Mouse (Mus musculus): Measurements from ENCODE around the gene Napa. TPM values are rescaled to one million over a fixed set of nuclear protein-coding genes. Genes with fewer than 3 reads are reported as not detected.

Napa gene
- polyA plus RNA-seq, 1 experiment from 2014 or later = 105 TPM

DNA sequence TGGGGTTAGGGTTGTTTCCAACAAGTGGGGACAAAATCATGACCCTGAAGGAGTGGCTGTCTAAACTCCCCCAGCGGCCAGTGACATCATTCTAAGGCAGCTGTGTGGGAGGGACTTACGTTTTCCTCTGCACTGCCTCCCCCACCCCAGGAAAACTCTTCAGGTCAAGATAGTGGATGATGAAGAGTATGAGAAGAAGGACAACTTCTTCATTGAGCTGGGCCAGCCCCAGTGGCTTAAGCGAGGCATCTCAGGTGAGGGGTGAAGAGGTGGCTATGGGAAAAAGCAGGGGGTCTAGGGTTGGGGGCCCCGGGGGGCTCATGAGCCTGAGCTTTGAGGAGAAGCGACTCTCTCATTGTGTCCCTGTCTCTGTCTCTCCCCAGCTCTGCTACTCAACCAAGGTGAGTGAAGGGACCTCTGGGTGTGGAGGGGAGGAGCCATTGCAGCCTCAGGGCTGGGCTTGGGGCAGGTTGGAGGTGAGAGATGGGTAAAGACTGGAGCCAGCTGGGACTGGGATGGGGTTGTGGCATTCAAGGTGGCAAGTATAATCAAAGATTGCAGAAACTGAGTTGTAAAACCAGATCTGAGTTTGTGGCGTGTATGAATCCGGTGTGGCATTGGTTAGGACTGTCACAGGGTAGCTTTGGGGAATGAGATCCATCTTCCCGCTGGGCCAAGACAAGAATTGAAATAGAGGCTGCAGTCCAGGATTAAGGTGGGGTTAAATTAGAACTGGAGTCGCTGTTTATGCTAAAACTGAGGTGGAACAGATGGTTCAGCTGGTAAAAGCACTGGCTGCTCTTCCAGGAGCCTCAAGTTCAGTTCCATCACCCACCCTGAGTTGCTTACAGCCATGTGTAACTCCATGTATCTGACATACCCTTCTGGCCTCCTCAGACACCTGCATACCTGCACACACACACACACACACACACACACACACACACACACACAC is 52.2 kb downstream of the Napa start:
- H3K4me3 ChIP-seq (ENCODE audit: low read depth, low read length) = no peak overlapping the region
- ATAC-seq = no peak
- WGBS (ENCODE audit: insufficient replicate concordance) = 56% methylated on average over 9 of the region's 9 CpGs
- H3K9ac ChIP-seq (replicated peaks) = no peak overlapping the region
- peaks cover 10% of the 10 kb centered on the region for H3K27me3 ChIP-seq (ENCODE audit: insufficient read depth, low read length)
- no peak overlapping the region for H3K4me2 ChIP-seq (ENCODE audit: low read depth, low read length)
- no peak for DNase-seq
- no peaks in the 10 kb centered on the region for H3K9me3 ChIP-seq (ENCODE audit: low read length)
- TF ChIP-seq CTCF (IDR thresholded peaks at IDR 0.05; ENCODE audit: low read depth) (no peak), EP300 (IDR thresholded peaks at IDR 0.05; ENCODE audit: low read depth) (no peak)
- H3K36me3 ChIP-seq (replicated peaks; ENCODE audit: insufficient read depth, low read length) = no peaks in the 10 kb centered on the region
- H3K4me1 ChIP-seq (ENCODE audit: insufficient read depth) = no peaks in the 10 kb centered on the region
- no peak overlapping the region for H3K27ac ChIP-seq (ENCODE audit: low read depth)

DNA sequence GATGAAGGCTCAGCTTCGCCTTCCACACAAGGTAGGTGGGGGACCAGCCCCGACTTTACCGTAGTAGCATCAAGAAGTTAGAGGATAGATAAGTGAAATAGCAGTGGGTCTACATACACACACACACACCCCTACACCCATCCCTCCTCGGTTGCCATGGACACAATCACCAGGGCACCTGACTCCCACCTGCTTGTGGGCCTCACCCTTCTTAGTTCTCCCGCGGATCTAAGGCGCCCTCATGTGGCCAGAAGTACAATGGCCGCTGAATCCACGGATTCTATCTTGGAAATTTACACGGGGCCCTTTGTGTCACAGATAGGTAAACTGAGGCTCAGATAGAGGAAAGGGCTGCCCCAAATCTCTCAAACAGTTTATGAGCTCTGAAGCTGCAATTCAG is 55.3 kb downstream of the Napa start:
- H3K36me3 ChIP-seq (replicated peaks; ENCODE audit: insufficient read depth, low read length) = no peaks in the 10 kb centered on the region
- DNase-seq = peak; percentile 53
- no peak overlapping the region for H3K27ac ChIP-seq (ENCODE audit: low read depth)
- no peak overlapping the region for H3K9ac ChIP-seq (replicated peaks)
- no peak overlapping the region for H3K4me3 ChIP-seq (ENCODE audit: low read depth, low read length)
- H3K4me1 ChIP-seq (ENCODE audit: insufficient read depth) = no peaks in the 10 kb centered on the region
- TF ChIP-seq CTCF (IDR thresholded peaks at IDR 0.05; ENCODE audit: low read depth) (peak; percentile 81), EP300 (IDR thresholded peaks at IDR 0.05; ENCODE audit: low read depth) (no peak)
- ATAC-seq = peak; percentile 67
- no peaks in the 10 kb centered on the region for H3K9me3 ChIP-seq (ENCODE audit: low read length)
- H3K27me3 ChIP-seq (ENCODE audit: insufficient read depth, low read length) = peaks cover 5% of the 10 kb centered on the region
- 17% methylated on average over 10 of the region's 10 CpGs for WGBS (ENCODE audit: insufficient replicate concordance)
- no peak overlapping the region for H3K4me2 ChIP-seq (ENCODE audit: low read depth, low read length)

DNA sequence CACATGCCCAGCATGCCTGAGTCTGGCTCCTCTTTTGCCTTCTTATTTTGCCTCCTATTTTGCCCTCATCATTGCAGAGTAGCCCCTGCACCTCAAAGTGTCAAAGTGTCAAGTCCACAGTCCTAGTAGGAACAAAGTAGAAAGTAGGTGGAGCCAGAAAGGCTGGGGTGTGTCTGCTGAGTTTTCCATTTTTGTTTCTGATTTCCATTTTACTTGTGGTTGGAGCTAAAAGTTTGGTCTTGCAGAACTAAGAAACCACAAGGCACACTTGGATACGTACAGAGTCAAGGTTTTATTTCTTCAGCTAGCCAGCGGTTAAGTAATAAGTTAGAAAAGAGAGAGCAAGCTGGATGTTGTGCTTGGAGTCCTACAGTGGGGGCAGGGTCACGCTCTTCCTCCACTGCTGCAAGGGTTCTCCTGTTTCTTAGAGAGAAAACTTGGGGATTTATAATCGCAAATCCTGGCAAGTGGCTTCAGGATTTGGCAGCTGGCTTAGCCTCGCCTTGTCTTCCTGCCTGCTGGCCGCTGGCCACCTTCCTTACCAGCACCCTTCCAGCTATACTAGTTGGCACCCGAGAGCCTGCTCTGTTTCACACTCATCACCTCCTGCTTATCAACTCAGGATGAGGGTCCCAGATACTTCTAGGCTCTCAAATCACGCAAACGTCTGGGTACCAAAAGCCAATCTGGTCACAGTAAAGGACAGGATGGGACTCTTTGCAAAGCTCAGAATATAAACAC is 57.0 kb downstream of the Napa start:
- WGBS (ENCODE audit: insufficient replicate concordance) = 54% methylated on average over 9 of the region's 9 CpGs
- Histone ChIP-seq H3K9ac (replicated peaks) (no peak overlapping the region), H3K9me3 (ENCODE audit: low read length) (no peaks in the 10 kb centered on the region), H3K4me2 (ENCODE audit: low read depth, low read length) (no peak overlapping the region), H3K27me3 (ENCODE audit: insufficient read depth, low read length) (peaks cover 19% of the 10 kb centered on the region), H3K36me3 (replicated peaks; ENCODE audit: insufficient read depth, low read length) (no peaks in the 10 kb centered on the region), H3K4me1 (ENCODE audit: insufficient read depth) (no peaks in the 10 kb centered on the region), H3K27ac (ENCODE audit: low read depth) (no peak overlapping the region), H3K4me3 (ENCODE audit: low read depth, low read length) (no peak overlapping the region)
- no peak for TF ChIP-seq CTCF (IDR thresholded peaks at IDR 0.05; ENCODE audit: low read depth)
- no peak for TF ChIP-seq EP300 (IDR thresholded peaks at IDR 0.05; ENCODE audit: low read depth)
- ATAC-seq (no peak), DNase-seq (no peak)

DNA sequence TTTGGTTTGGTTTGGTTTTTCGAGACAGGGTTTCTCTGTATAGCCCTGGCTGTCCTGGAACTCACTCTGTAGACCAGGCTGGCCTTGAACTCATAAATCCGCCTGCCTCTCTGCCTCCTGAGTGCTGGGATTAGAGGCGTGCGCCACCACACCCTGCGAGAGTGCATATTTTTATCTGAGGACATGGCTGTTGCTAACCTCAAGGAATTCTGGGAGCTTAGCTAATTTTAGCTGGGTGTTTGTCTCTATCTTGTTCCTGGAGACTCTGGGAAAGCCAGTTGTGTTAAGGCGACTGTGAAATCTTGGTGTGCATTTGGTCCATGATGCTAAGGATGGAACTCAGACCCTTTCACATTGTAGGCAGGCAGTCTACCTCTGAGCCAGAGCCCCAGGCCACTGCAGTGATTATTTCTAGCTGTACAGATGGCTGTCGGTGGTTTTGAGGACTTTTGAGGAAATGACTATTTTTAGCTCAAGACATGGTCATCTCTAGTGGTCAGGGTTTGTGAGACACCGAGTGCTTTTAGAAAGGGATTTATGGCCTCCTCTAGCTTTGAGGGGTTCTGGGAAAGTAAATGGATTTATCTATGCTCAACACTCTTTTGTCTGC is 58.0 kb downstream of the Napa start:
- no peak overlapping the region for H3K4me3 ChIP-seq (ENCODE audit: low read depth, low read length)
- no peaks in the 10 kb centered on the region for H3K9me3 ChIP-seq (ENCODE audit: low read length)
- H3K9ac ChIP-seq (replicated peaks) = no peak overlapping the region
- DNase-seq (no peak), ATAC-seq (no peak)
- peaks cover 19% of the 10 kb centered on the region for H3K27me3 ChIP-seq (ENCODE audit: insufficient read depth, low read length)
- H3K4me1 ChIP-seq (ENCODE audit: insufficient read depth) = no peaks in the 10 kb centered on the region
- no peaks in the 10 kb centered on the region for H3K36me3 ChIP-seq (replicated peaks; ENCODE audit: insufficient read depth, low read length)
- TF ChIP-seq CTCF (IDR thresholded peaks at IDR 0.05; ENCODE audit: low read depth) = no peak
- no peak for TF ChIP-seq EP300 (IDR thresholded peaks at IDR 0.05; ENCODE audit: low read depth)
- H3K27ac ChIP-seq (ENCODE audit: low read depth) = no peak overlapping the region
- WGBS (ENCODE audit: insufficient replicate concordance) = 48% methylated on average over 8 of the region's 8 CpGs
- H3K4me2 ChIP-seq (ENCODE audit: low read depth, low read length) = no peak overlapping the region

DNA sequence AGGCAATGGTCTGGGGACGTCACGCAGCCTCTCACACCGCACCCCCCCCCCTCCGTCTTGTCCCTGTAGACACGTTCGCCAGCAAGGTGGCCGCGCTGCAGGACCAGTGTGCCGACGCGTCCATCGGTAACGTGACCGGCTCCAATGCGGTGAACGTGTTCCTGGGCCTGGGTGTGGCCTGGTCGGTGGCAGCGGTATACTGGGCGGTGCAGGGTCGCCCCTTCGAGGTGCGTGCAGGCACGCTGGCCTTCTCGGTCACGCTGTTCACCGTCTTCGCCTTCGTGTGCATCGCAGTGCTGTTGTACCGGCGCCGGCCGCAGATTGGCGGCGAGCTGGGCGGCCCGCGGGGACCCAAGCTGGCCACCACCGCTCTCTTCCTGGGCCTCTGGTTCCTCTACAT is 60.5 kb downstream of the Napa start:
- Histone ChIP-seq H3K9ac (replicated peaks) (no peak overlapping the region), H3K27me3 (ENCODE audit: insufficient read depth, low read length) (peaks cover 19% of the 10 kb centered on the region), H3K4me1 (ENCODE audit: insufficient read depth) (no peaks in the 10 kb centered on the region), H3K27ac (ENCODE audit: low read depth) (no peak overlapping the region), H3K9me3 (ENCODE audit: low read length) (no peaks in the 10 kb centered on the region), H3K4me3 (ENCODE audit: low read depth, low read length) (no peak overlapping the region), H3K4me2 (ENCODE audit: low read depth, low read length) (no peak overlapping the region), H3K36me3 (replicated peaks; ENCODE audit: insufficient read depth, low read length) (no peaks in the 10 kb centered on the region)
- DNase-seq = no peak
- TF ChIP-seq CTCF (IDR thresholded peaks at IDR 0.05; ENCODE audit: low read depth) = no peak
- no peak for TF ChIP-seq EP300 (IDR thresholded peaks at IDR 0.05; ENCODE audit: low read depth)
- WGBS (ENCODE audit: insufficient replicate concordance) = 13% methylated on average over 31 of the region's 39 CpGs
- ATAC-seq = no peak

DNA sequence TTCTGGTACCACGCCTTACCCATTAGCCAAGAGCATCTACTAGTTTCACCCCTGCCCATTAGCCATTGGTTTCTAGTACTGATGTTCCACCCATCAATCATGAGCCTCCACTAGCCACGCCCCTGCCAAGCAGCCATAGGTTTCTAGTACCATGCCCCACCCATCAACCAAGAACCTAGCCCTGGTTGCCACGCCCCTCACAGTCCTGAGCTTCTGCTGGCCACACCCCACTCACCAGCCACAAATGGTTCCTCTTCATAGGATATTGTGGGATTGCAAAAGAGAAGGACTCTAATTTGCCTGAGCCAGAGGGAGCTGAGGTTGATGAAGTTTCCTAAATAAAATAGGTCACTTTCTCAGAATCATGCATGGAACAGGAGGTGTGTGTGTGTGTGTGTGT is 62.4 kb downstream of the Napa start:
- 50% methylated on average over 3 of the region's 3 CpGs for WGBS (ENCODE audit: insufficient replicate concordance)
- ATAC-seq = no peak

More for the DNA sequence above, 62.4 kb downstream of the Napa start:
- no peak overlapping the region for H3K27ac ChIP-seq (ENCODE audit: low read depth)
- DNase-seq = peak; percentile 39
- H3K36me3 ChIP-seq (replicated peaks; ENCODE audit: insufficient read depth, low read length) = no peaks in the 10 kb centered on the region
- no peak overlapping the region for H3K9ac ChIP-seq (replicated peaks)
- TF ChIP-seq CTCF (IDR thresholded peaks at IDR 0.05; ENCODE audit: low read depth) (no peak), EP300 (IDR thresholded peaks at IDR 0.05; ENCODE audit: low read depth) (no peak)
- no peaks in the 10 kb centered on the region for H3K9me3 ChIP-seq (ENCODE audit: low read length)
- peaks cover 19% of the 10 kb centered on the region for H3K27me3 ChIP-seq (ENCODE audit: insufficient read depth, low read length)
- H3K4me1 ChIP-seq (ENCODE audit: insufficient read depth) = no peaks in the 10 kb centered on the region
- no peak overlapping the region for H3K4me3 ChIP-seq (ENCODE audit: low read depth, low read length)
- no peak overlapping the region for H3K4me2 ChIP-seq (ENCODE audit: low read depth, low read length)
